Mouse (Mus musculus): ENCODE data around the gene Gnat3. TPM values are rescaled to one million over a fixed set of nuclear protein-coding genes. Genes with fewer than 3 reads are reported as not detected.
"Not testable (repeated sequence)": the region's sequence is repeated elsewhere in the genome, so short reads cannot be mapped to it uniquely, and the experiment has no call there.

Gnat3 gene
- polyA plus RNA-seq (2016; fragmentation: Nextera tagmentation; extraction: Ambion mirVana): not detected in 2 replicates

- no peak within 1 kb of the TSS for H3K27ac ChIP-seq
- no peaks in the 10 kb centered on the region for H3K9me3 ChIP-seq
- no peak for DNase-seq (ENCODE audit: low spot score)
- WGBS: 90% methylated on average over 5 of the region's 5 CpGs
- H3K4me1 ChIP-seq: no peaks in the 10 kb centered on the region
- no peaks in the 10 kb centered on the region for H3K36me3 ChIP-seq
- H3K27me3 ChIP-seq (ENCODE audit: insufficient read depth, poor library complexity, severe bottlenecking): no peaks in the 10 kb centered on the region
- no peak within 1 kb of the TSS for H3K4me3 ChIP-seq
Observed at GRCm38 (mm10) chr5:17962249-17962648, at the start of gene Gnat3. Gene Gnat3 (plus strand): TSS chr5:17962549.

DNA sequence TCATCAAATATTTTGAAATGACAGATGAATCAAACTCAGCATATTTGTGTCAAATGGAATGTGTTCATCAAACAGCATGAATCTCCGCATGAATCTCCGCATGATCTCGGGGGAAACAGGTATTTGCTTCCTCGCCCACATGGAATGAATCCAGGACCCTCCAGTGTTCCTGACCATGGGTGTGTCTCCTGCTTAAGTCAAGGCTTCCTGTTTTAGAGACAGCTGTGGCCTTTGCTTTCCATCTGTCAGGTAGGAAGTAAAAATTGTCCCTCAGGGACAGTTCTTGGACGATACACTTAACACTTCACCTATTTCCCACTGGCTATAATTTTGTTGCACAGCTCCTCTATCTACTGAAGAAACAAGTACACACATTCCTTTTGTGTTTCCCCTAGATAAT is 43.4 kb upstream of the Gnat3 start:
- no peak for DNase-seq (ENCODE audit: low spot score)
- no peaks in the 10 kb centered on the region for H3K36me3 ChIP-seq
- no peaks in the 10 kb centered on the region for H3K27me3 ChIP-seq (ENCODE audit: insufficient read depth, poor library complexity, severe bottlenecking)
- H3K9me3 ChIP-seq: no peaks in the 10 kb centered on the region
- no peak overlapping the region for H3K4me3 ChIP-seq
- no peak overlapping the region for H3K27ac ChIP-seq
- 75% methylated on average over 5 of the region's 5 CpGs for WGBS
- 0 out of 2 replicates have a peak, but pooled peaks cover 2% of the 10 kb centered on the region for H3K4me1 ChIP-seq

GRCm38 (mm10) chr5:17923648-17924047 is 38.7 kb upstream of the Gnat3 start:
- DNase-seq (ENCODE audit: low spot score): no peak
- 85% methylated on average over 3 of the region's 3 CpGs for WGBS
- Histone ChIP-seq H3K9me3 (no peaks in the 10 kb centered on the region), H3K27me3 (ENCODE audit: insufficient read depth, poor library complexity, severe bottlenecking) (no peaks in the 10 kb centered on the region), H3K4me3 (no peak overlapping the region), H3K4me1 (0 out of 2 replicates have a peak, but pooled peaks cover 2% of the 10 kb centered on the region), H3K36me3 (no peaks in the 10 kb centered on the region), H3K27ac (no peak overlapping the region)

- no peak overlapping the region for H3K27ac ChIP-seq
- H3K4me1 ChIP-seq: 0 out of 2 replicates have a peak, but pooled peaks cover under 1% of the 10 kb centered on the region
- no peaks in the 10 kb centered on the region for H3K27me3 ChIP-seq (ENCODE audit: insufficient read depth, poor library complexity, severe bottlenecking)
- 47% methylated on average over 2 of the region's 2 CpGs for WGBS
- no peaks in the 10 kb centered on the region for H3K9me3 ChIP-seq
- H3K36me3 ChIP-seq: no peaks in the 10 kb centered on the region
- H3K4me3 ChIP-seq: no peak overlapping the region
- DNase-seq (ENCODE audit: low spot score): no peak
Observed at GRCm38 (mm10) chr5:17924085-17924518, 38.2 kb upstream of the Gnat3 start.

DNA sequence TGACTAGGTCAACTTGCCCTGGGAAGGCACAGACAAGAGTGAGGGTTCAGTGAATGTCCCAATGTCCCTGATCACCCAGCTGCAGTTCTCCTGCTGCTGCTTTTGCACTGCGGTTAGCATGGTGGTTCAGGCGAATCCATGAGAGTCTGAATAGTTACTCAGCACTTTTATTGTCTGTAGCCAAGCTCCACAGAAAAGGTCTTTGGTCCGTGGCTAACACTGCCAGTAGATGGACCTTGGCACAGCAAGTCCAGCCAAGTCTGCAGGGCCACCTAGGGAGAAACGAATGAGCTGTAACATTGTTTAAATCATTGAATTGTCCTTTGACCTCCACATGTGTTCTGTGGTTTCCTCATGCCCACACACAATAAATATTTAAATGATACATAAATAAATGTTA is 33.9 kb upstream of the Gnat3 start:
- 65% methylated on average over 4 of the region's 4 CpGs for WGBS
- DNase-seq (ENCODE audit: low spot score): no peak

DNA sequence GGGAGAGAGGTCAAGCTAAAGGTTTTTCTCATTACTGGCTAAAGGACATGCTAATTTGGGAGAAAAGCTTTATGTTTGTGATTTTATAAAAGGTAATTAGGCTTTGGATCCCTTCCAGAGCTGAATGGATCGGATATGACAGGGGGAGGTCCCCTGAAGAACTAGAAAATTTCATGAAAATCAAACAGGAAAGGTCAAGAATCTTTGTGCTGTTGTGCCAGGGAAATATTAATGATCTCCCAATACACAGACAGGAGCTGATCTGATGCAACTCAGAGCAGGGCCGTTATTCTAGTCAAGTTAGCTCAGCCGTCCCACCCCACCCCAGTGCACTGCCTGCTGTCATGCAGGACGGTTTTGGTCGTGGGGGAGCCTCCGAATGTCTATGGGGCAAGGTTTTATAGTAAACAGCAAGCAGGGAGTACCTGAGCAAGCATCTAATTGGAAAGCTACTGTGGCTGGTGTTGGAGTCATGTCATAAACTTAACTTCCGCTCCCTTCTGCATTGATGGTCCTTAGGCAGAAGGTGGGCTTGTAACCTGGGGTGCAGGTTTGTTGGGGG is 33.3 kb upstream of the Gnat3 start:
- H3K4me1 ChIP-seq: no peaks in the 10 kb centered on the region
- H3K36me3 ChIP-seq: no peaks in the 10 kb centered on the region
- no peaks in the 10 kb centered on the region for H3K27me3 ChIP-seq (ENCODE audit: insufficient read depth, poor library complexity, severe bottlenecking)
- no peaks in the 10 kb centered on the region for H3K9me3 ChIP-seq
- 78% methylated on average over 7 of the region's 7 CpGs for WGBS
- no peak overlapping the region for H3K27ac ChIP-seq
- DNase-seq (ENCODE audit: low spot score): no peak
- H3K4me3 ChIP-seq: no peak overlapping the region

More for the DNA sequence above, 33.9 kb upstream of the Gnat3 start:
- H3K4me3 ChIP-seq: no peak overlapping the region
- no peaks in the 10 kb centered on the region for H3K9me3 ChIP-seq
- H3K4me1 ChIP-seq: no peaks in the 10 kb centered on the region
- H3K27me3 ChIP-seq (ENCODE audit: insufficient read depth, poor library complexity, severe bottlenecking): no peaks in the 10 kb centered on the region
- H3K27ac ChIP-seq: no peak overlapping the region
- no peaks in the 10 kb centered on the region for H3K36me3 ChIP-seq

- not testable (repeated sequence) for H3K36me3 ChIP-seq; H3K4me1 ChIP-seq; H3K4me3 ChIP-seq; DNase-seq (ENCODE audit: low spot score); H3K27ac ChIP-seq; H3K9me3 ChIP-seq; H3K27me3 ChIP-seq (ENCODE audit: insufficient read depth, poor library complexity, severe bottlenecking)
- 94% methylated on average over 2 of the region's 2 CpGs for WGBS
Observed at GRCm38 (mm10) chr5:17931588-17931987, 30.8 kb upstream of the Gnat3 start.

- WGBS: 79% methylated on average over 1 of the region's 1 CpGs
- no peak for DNase-seq (ENCODE audit: low spot score)
- Histone ChIP-seq H3K4me3 (no peak overlapping the region), H3K9me3 (no peaks in the 10 kb centered on the region), H3K36me3 (no peaks in the 10 kb centered on the region), H3K27ac (no peak overlapping the region), H3K4me1 (no peaks in the 10 kb centered on the region), H3K27me3 (ENCODE audit: insufficient read depth, poor library complexity, severe bottlenecking) (no peaks in the 10 kb centered on the region)
Observed at GRCm38 (mm10) chr5:17934501-17934900, 27.8 kb upstream of the Gnat3 start.

- Histone ChIP-seq H3K27ac (no peak overlapping the region), H3K36me3 (no peaks in the 10 kb centered on the region), H3K4me1 (no peaks in the 10 kb centered on the region), H3K4me3 (no peak overlapping the region), H3K9me3 (no peaks in the 10 kb centered on the region), H3K27me3 (ENCODE audit: insufficient read depth, poor library complexity, severe bottlenecking) (no peaks in the 10 kb centered on the region)
- no peak for DNase-seq (ENCODE audit: low spot score)
- 63% methylated on average over 1 of the region's 1 CpGs for WGBS
Observed at GRCm38 (mm10) chr5:17938170-17938939, 24.0 kb upstream of the Gnat3 start.

DNA sequence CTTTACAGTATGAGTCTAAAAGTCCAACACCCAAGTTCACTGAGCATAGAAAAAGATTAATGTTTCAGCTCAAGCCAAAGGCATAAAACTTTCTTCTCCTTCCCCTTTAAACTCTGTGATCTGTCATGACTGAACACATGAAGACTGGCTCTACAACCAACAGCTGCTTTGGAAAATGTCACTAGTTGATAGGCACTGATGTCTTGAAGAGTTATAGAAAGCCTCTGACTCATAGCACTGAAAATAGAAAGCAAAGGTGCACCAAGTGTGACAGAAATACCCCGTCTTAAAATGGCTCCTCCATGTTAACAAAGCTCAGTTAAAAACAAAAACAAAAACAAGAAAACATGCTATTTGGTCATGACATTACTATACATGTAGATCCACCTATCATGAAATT is 5.9 kb upstream of the Gnat3 start:
- Histone ChIP-seq H3K4me1 (no peaks in the 10 kb centered on the region), H3K27ac (peak overlapping the region; percentile 16; the same call in 1 of the 2 replicates)

GRCm38 (mm10) chr5:17969704-17970390 is 7.5 kb downstream of the Gnat3 start:
- 69% methylated on average over 13 of the region's 13 CpGs for WGBS
- Histone ChIP-seq H3K36me3 (no peaks in the 10 kb centered on the region), H3K4me1 (peaks cover 5% of the 10 kb centered on the region), H3K4me3 (no peak overlapping the region), H3K9me3 (no peaks in the 10 kb centered on the region), H3K27me3 (ENCODE audit: insufficient read depth, poor library complexity, severe bottlenecking) (no peaks in the 10 kb centered on the region), H3K27ac (no peak overlapping the region)
- peak; percentile 76 for DNase-seq (ENCODE audit: low spot score)

More for the DNA sequence above, 5.9 kb upstream of the Gnat3 start:
- DNase-seq (ENCODE audit: low spot score): no peak
- Histone ChIP-seq H3K4me3 (no peak overlapping the region), H3K9me3 (no peaks in the 10 kb centered on the region), H3K27me3 (ENCODE audit: insufficient read depth, poor library complexity, severe bottlenecking) (no peaks in the 10 kb centered on the region), H3K36me3 (no peaks in the 10 kb centered on the region)
- 38% methylated on average over 1 of the region's 1 CpGs for WGBS

GRCm38 (mm10) chr5:17970391-17970730 is 8.0 kb downstream of the Gnat3 start:
- Histone ChIP-seq H3K4me1 (peaks cover 5% of the 10 kb centered on the region), H3K9me3 (no peaks in the 10 kb centered on the region), H3K27me3 (ENCODE audit: insufficient read depth, poor library complexity, severe bottlenecking) (no peaks in the 10 kb centered on the region), H3K36me3 (no peaks in the 10 kb centered on the region), H3K27ac (no peak overlapping the region), H3K4me3 (no peak overlapping the region)
- DNase-seq (ENCODE audit: low spot score): no peak
- 86% methylated on average over 3 of the region's 3 CpGs for WGBS

- WGBS: 75% methylated on average over 5 of the region's 5 CpGs
- no peak overlapping the region for H3K4me3 ChIP-seq
Observed at GRCm38 (mm10) chr5:17980501-17981121, 18.3 kb downstream of the Gnat3 start.

More at GRCm38 (mm10) chr5:17980501-17981121, 18.3 kb downstream of the Gnat3 start:
- no peaks in the 10 kb centered on the region for H3K36me3 ChIP-seq
- H3K27me3 ChIP-seq (ENCODE audit: insufficient read depth, poor library complexity, severe bottlenecking): no peaks in the 10 kb centered on the region
- no peak for DNase-seq (ENCODE audit: low spot score)
- H3K27ac ChIP-seq: no peak overlapping the region
- H3K9me3 ChIP-seq: no peaks in the 10 kb centered on the region
- H3K4me1 ChIP-seq: no peaks in the 10 kb centered on the region
